Mouse (Mus musculus) midbrain, embryonic 12.5 days (tissue): ENCODE results near the gene Ccdc162. TPM values are rescaled to one million over a fixed set of nuclear protein-coding genes. Genes with fewer than 3 reads are reported as not detected.
A peak's percentile ranks its signal among the peaks of the same experiment; 100 is the strongest.

Experiments used
- ATAC-seq: fragments of 200-750 bp; cut with Nextera tagmentation; 2 replicates; pipeline ENCODE4 v1.8.0; 2017; ENCODE audit warnings: low read depth, moderate TSS enrichment, moderate library complexity; ENCODE audit not compliant: low FRiP score
- H3K27ac ChIP-seq: fragments of 300-500 bp; sonication (generic); replicated peaks from 2 replicates; pipeline ENCODE4 v1.5.1; 2016; ENCODE audit warnings: mild to moderate bottlenecking
- H3K27me3 ChIP-seq: fragments of 300-500 bp; sonication (generic); 2 replicates; pipeline ENCODE4 v1.6.1; 2016; ENCODE audit warnings: mild to moderate bottlenecking
- H3K36me3 ChIP-seq: fragments of 300-500 bp; sonication (generic); 2 replicates; pipeline ENCODE4 v1.6.1; 2016
- H3K4me1 ChIP-seq: fragments of 300-500 bp; sonication (generic); 2 replicates; pipeline ENCODE4 v1.6.1; 2016
- H3K4me2 ChIP-seq: fragments of 300-500 bp; sonication (generic); replicated peaks from 2 replicates; pipeline ENCODE4 v1.6.1; 2016; ENCODE audit warnings: mild to moderate bottlenecking, moderate library complexity
- H3K4me3 ChIP-seq: fragments of 300-500 bp; sonication (generic); 2 replicates; pipeline ENCODE4 v1.5.1; 2016; ENCODE audit warnings: mild to moderate bottlenecking
- H3K9ac ChIP-seq: fragments of 300-500 bp; sonication (generic); replicated peaks from 2 replicates; pipeline ENCODE4 v1.6.1; 2016; ENCODE audit warnings: mild to moderate bottlenecking, moderate library complexity
- H3K9me3 ChIP-seq: fragments of 300-500 bp; sonication (generic); 2 replicates; pipeline ENCODE4 v1.6.1; 2016; ENCODE audit warnings: mild to moderate bottlenecking
- WGBS: fragments of 180-500 bp; shearing (Covaris S2); methylation state at CpG from one replicate; pipeline ENCODE4 v1.1.7; 2016; 5-methylcytosine and 5-hydroxymethylcytosine counted together
- polyA plus RNA-seq: library from polyadenylated mRNA; unstranded; fragments of >200 nt; fragmentation: Nextera tagmentation; extraction: Ambion mirVana; gene quantifications from 2 replicates; pipeline ENCODE4 v1.2.1, GENCODE M21; 2016

Ccdc162 gene
- polyA plus RNA-seq, 1 experiment from 2014 or later: 0.38 TPM

- peaks cover 20% of the 10 kb centered on the region for H3K27me3 ChIP-seq
- peaks cover 7% of the 10 kb centered on the region for H3K9me3 ChIP-seq
- H3K4me1 ChIP-seq: peaks cover 13% of the 10 kb centered on the region
- no peak overlapping the region for H3K9ac ChIP-seq
- 0 out of 2 replicates have a peak, but pooled peaks have one; percentile 9 for ATAC-seq
- H3K4me3 ChIP-seq: no peak overlapping the region
- no peak overlapping the region for H3K4me2 ChIP-seq
- H3K27ac ChIP-seq: no peak overlapping the region
- H3K36me3 ChIP-seq: no peaks in the 10 kb centered on the region
- WGBS: 1% methylated on average over 7 of the region's 7 CpGs
These were observed 171.8 kb downstream of the Ccdc162 start for GRCm38 (mm10) chr10:41544481-41545190.

- H3K9me3 ChIP-seq: no peaks in the 10 kb centered on the region
- H3K36me3 ChIP-seq: 0 out of 2 replicates have a peak, but pooled peaks cover 3% of the 10 kb centered on the region
- H3K4me3 ChIP-seq: no peak overlapping the region
- H3K4me1 ChIP-seq: peaks cover 13% of the 10 kb centered on the region
- 76% methylated on average over 2 of the region's 2 CpGs for WGBS
- H3K27me3 ChIP-seq: peaks cover 25% of the 10 kb centered on the region
- no peak overlapping the region for H3K4me2 ChIP-seq
- ATAC-seq: no peak
- H3K27ac ChIP-seq: no peak overlapping the region
- H3K9ac ChIP-seq: no peak overlapping the region
These were observed 172.6 kb downstream of the Ccdc162 start for GRCm38 (mm10) chr10:41543844-41544243.

GRCm38 (mm10) chr10:41543439-41543838 lies 173.0 kb downstream of the Ccdc162 start:
- Histone ChIP-seq H3K9me3 (no peaks in the 10 kb centered on the region), H3K9ac (no peak overlapping the region), H3K4me3 (no peak overlapping the region), H3K36me3 (0 out of 2 replicates have a peak, but pooled peaks cover 4% of the 10 kb centered on the region), H3K27ac (no peak overlapping the region), H3K4me2 (no peak overlapping the region), H3K4me1 (peaks cover 13% of the 10 kb centered on the region), H3K27me3 (peaks cover 25% of the 10 kb centered on the region)
- WGBS: 82% methylated on average over 4 of the region's 4 CpGs
- ATAC-seq: no peak

GRCm38 (mm10) chr10:41542057-41542456 lies 174.4 kb downstream of the Ccdc162 start:
- H3K36me3 ChIP-seq: 0 out of 2 replicates have a peak, but pooled peaks cover 6% of the 10 kb centered on the region
- no peak overlapping the region for H3K4me2 ChIP-seq
- H3K4me3 ChIP-seq: no peak overlapping the region
- 93% methylated on average over 6 of the region's 6 CpGs for WGBS
- H3K4me1 ChIP-seq: peaks cover 17% of the 10 kb centered on the region
- peaks cover 25% of the 10 kb centered on the region for H3K27me3 ChIP-seq
- H3K9me3 ChIP-seq: no peaks in the 10 kb centered on the region
- ATAC-seq: no peak
- H3K9ac ChIP-seq: no peak overlapping the region
- H3K27ac ChIP-seq: no peak overlapping the region

GRCm38 (mm10) chr10:41538986-41539385 lies 177.4 kb downstream of the Ccdc162 start:
- ATAC-seq: no peak
- H3K9ac ChIP-seq: no peak overlapping the region
- WGBS: 95% methylated on average over 4 of the region's 4 CpGs

GRCm38 (mm10) chr10:41537983-41538330 lies 178.5 kb downstream of the Ccdc162 start:
- Histone ChIP-seq H3K4me3 (no peak overlapping the region), H3K36me3 (peaks cover 39% of the 10 kb centered on the region; the same call in 1 of the 2 replicates), H3K4me2 (no peak overlapping the region), H3K27ac (no peak overlapping the region), H3K9me3 (no peaks in the 10 kb centered on the region), H3K4me1 (0 out of 2 replicates have a peak, but pooled peaks cover 4% of the 10 kb centered on the region), H3K9ac (no peak overlapping the region), H3K27me3 (peaks cover 32% of the 10 kb centered on the region)
- WGBS: 93% methylated on average over 3 of the region's 3 CpGs
- no peak for ATAC-seq

More at GRCm38 (mm10) chr10:41538986-41539385, 177.4 kb downstream of the Ccdc162 start:
- peaks cover 29% of the 10 kb centered on the region; the same call in 1 of the 2 replicates for H3K36me3 ChIP-seq
- no peak overlapping the region for H3K4me3 ChIP-seq
- peaks cover 6% of the 10 kb centered on the region; the same call in 1 of the 2 replicates for H3K4me1 ChIP-seq
- no peak overlapping the region for H3K4me2 ChIP-seq
- peaks cover 32% of the 10 kb centered on the region for H3K27me3 ChIP-seq
- H3K9me3 ChIP-seq: no peaks in the 10 kb centered on the region
- no peak overlapping the region for H3K27ac ChIP-seq

- 29% methylated on average over 4 of the region's 4 CpGs for whole genome bisulfite sequencing
- H3K9me3 ChIP-seq: no peaks in the 10 kb centered on the region
- no peak overlapping the region for H3K4me2 ChIP-seq
- no peak overlapping the region for H3K9ac ChIP-seq
- no peak overlapping the region for H3K4me3 ChIP-seq
- 0 out of 2 replicates have a peak, but pooled peaks cover 4% of the 10 kb centered on the region for H3K4me1 ChIP-seq
- H3K27me3 ChIP-seq: peaks cover 27% of the 10 kb centered on the region
- peak; percentile 63 for ATAC-seq
- H3K27ac ChIP-seq: 0 out of 2 replicates have a peak overlapping the region, but pooled peaks have one; percentile 15
- peaks cover 45% of the 10 kb centered on the region; the same call in 1 of the 2 replicates for H3K36me3 ChIP-seq
These were observed 179.0 kb downstream of the Ccdc162 start for GRCm38 (mm10) chr10:41537226-41537982.

- Histone ChIP-seq H3K4me3 (no peak overlapping the region), H3K27ac (no peak overlapping the region), H3K27me3 (peaks cover 20% of the 10 kb centered on the region), H3K4me1 (0 out of 2 replicates have a peak, but pooled peaks cover 4% of the 10 kb centered on the region), H3K9ac (no peak overlapping the region), H3K9me3 (no peaks in the 10 kb centered on the region), H3K36me3 (peaks cover 46% of the 10 kb centered on the region; the same call in 1 of the 2 replicates), H3K4me2 (no peak overlapping the region)
- whole genome bisulfite sequencing: 84% methylated on average over 1 of the region's 1 CpGs
- ATAC-seq: no peak
These were observed 179.7 kb downstream of the Ccdc162 start for GRCm38 (mm10) chr10:41536714-41537113.

GRCm38 (mm10) chr10:41535991-41536390 lies 180.4 kb downstream of the Ccdc162 start:
- WGBS: 91% methylated on average over 2 of the region's 2 CpGs

GRCm38 (mm10) chr10:41529972-41530371 lies 186.5 kb downstream of the Ccdc162 start:
- Histone ChIP-seq H3K27me3 (peaks cover 3% of the 10 kb centered on the region; the same call in 1 of the 2 replicates), H3K4me1 (no peaks in the 10 kb centered on the region), H3K9me3 (no peaks in the 10 kb centered on the region), H3K4me2 (no peak overlapping the region), H3K27ac (no peak overlapping the region), H3K36me3 (peaks cover 70% of the 10 kb centered on the region), H3K9ac (no peak overlapping the region), H3K4me3 (no peak overlapping the region)
- ATAC-seq: no peak
- WGBS: 93% methylated on average over 5 of the region's 5 CpGs

More at GRCm38 (mm10) chr10:41535991-41536390, 180.4 kb downstream of the Ccdc162 start:
- Histone ChIP-seq H3K27me3 (peaks cover 18% of the 10 kb centered on the region), H3K36me3 (peaks cover 52% of the 10 kb centered on the region), H3K4me1 (0 out of 2 replicates have a peak, but pooled peaks cover 4% of the 10 kb centered on the region), H3K4me2 (no peak overlapping the region), H3K9me3 (no peaks in the 10 kb centered on the region), H3K9ac (no peak overlapping the region), H3K27ac (no peak overlapping the region), H3K4me3 (no peak overlapping the region)
- ATAC-seq: no peak

GRCm38 (mm10) chr10:41525696-41526095 lies 190.7 kb downstream of the Ccdc162 start:
- no peak overlapping the region for H3K4me2 ChIP-seq
- H3K36me3 ChIP-seq: peaks cover 51% of the 10 kb centered on the region
- H3K27me3 ChIP-seq: no peaks in the 10 kb centered on the region
- H3K4me3 ChIP-seq: no peak overlapping the region
- no peak overlapping the region for H3K9ac ChIP-seq
- H3K4me1 ChIP-seq: peaks cover 19% of the 10 kb centered on the region
- no peak overlapping the region for H3K27ac ChIP-seq
- H3K9me3 ChIP-seq: no peaks in the 10 kb centered on the region
- no peak for ATAC-seq
- 72% methylated on average over 1 of the region's 1 CpGs for WGBS

- no peak overlapping the region for H3K27ac ChIP-seq
- 83% methylated on average over 3 of the region's 3 CpGs for WGBS
- no peak overlapping the region for H3K9ac ChIP-seq
- H3K4me3 ChIP-seq: no peak overlapping the region
- H3K4me1 ChIP-seq: peaks cover 21% of the 10 kb centered on the region
- ATAC-seq: no peak
- no peak overlapping the region for H3K4me2 ChIP-seq
- H3K27me3 ChIP-seq: no peaks in the 10 kb centered on the region
- peaks cover 32% of the 10 kb centered on the region for H3K36me3 ChIP-seq
- no peaks in the 10 kb centered on the region for H3K9me3 ChIP-seq
These were observed 193.0 kb downstream of the Ccdc162 start for GRCm38 (mm10) chr10:41523386-41523785.
